Mouse (Mus musculus) MEL-GATA-1-ER (cell line): Measurements from ENCODE around the gene Gm21905.

ENCODE experiments used
- DNase-seq: peaks from one replicate; pipeline ENCODE4 v3.0.0-alpha.2; 2012; ENCODE audit warnings: low read depth; ENCODE audit errors: extremely low read depth

Gene Gm21905

DNA sequence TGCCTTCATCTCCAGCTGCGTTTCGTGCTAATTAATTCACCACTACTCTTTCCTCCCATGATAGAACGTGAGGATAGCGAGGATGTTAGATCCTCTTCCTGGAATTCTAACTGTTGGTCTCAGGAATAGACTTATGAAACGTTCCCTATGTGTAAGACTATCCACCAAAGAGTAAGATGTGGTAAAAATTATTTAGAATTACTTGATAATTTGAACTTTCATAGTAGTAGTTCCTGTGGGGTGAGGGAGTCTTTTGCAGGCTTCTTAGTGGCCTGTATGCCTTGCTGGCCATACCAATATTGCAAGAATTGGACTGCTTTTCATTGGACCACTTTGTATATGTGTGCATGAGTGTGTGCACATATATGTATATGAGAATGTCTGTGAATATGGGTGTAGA lies at the start of gene Gm21905:
Gm21905 (minus strand) TSS at position 101 of the 400 bp plus-strand sequence.
- no peak for DNase-seq

DNA sequence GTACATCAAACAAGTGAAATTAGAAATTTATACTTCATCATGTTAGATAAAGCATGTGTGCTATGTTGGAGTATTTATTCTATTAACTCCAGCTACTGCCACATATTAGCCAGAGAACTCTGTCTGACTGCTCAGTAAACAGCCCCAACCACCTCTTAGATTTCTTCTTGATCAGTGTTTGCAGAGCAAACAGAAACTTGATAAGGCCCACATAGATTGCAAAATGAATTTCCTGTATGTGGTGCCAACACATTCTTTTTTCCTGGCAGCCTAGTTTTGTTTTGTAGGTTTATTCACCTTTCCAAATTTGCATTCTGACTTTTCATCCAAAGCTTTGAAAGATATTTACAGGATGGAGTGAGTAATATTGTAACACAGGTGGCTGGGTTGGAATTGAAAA lies 44.2 kb upstream of the Gm21905 start:
- no peak for DNase-seq

- DNase-seq = no peak
These were observed 35.8 kb upstream of the Gm21905 start for GRCm38 (mm10) chr5:67981946-67982526.

- DNase-seq = no peak
These were observed 23.3 kb upstream of the Gm21905 start for GRCm38 (mm10) chr5:67969536-67969935.

- no peak for DNase-seq
These were observed 15.7 kb upstream of the Gm21905 start for GRCm38 (mm10) chr5:67961708-67962629.

DNA sequence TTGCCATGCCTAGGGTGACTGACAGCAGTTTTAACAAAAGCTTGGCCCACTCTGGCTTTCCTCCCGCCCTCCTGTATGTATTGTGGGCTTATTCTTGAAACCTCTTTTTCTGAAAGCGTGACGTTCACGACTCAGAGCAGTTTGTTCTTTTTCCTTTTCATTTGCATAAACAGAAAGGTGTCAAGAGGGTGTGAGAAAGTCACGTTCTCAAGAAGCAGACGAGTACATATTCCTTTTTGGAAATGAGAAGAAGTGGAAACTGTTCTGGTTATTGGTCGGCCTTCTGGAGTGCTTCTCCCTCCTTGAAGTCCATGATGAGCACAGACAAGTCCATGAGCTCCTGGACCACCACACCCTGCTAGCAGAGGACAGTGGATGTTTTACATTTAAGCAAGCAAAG lies 9.3 kb upstream of the Gm21905 start:
- no peak for DNase-seq

DNA sequence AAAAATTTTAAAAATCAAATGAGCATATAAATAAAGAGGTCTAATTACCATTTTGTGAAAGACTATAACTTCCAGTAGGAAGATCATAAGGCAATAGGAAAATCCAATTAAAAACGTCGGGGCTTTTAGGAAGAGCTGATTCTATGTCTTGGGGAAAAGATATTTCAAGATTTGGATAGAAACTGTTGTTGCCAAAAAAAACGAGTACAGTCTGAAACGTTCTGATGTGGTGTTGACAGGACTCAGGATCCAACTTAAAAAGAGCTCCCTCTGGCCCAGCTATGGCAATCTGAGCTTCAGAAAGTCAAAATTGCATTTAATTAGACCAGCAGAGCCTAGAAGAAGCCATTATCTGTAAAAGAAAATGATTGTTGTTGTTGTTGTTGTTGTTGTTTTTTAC lies 7.9 kb upstream of the Gm21905 start:
- DNase-seq = no peak

- DNase-seq = no peak
These were observed 1.9 kb upstream of the Gm21905 start for GRCm38 (mm10) chr5:67948074-67948473.

DNA sequence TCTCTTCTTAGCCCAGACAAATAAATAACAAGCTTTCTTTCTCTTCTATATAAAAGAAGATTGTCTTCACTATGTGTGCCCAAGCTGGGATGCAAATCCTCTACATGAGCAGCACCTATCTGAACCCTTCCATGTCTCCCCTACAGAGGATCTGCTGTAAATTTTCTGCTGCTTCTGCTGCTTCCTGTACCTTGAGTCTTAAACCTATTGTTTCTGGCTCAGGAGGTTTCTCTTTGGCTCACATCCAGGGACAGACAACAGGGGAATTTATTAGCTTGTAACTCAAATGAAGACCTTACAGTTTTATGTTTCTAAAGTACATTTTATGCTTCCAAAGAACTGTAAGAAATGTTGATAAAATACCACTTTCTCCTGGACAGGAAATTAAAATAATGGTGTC lies 785 bp upstream of the Gm21905 start:
- DNase-seq = no peak

- DNase-seq = no peak
These were observed 2.0 kb downstream of the Gm21905 start for GRCm38 (mm10) chr5:67944074-67944785.

DNA sequence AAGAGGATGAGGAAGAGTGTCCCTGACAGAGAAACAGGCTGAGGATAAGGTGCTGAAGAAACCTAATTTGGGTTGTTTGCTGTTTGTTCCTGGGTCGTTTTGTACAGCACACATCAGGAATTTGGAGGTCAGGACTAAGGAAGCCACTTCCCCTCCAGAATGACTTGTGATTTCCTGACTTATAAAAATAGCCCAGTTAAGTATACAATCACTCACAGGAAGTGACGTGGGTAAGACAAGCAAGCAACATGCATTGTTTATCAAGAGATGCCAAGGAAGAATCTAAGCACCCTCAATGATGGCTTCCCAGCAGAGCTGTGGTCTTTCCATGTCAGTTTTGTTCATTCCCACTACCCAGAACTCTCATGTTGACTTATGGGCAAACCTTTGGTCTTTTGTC lies 3.0 kb downstream of the Gm21905 start:
- no peak for DNase-seq

GRCm38 (mm10) chr5:67941369-67941768 lies 4.9 kb downstream of the Gm21905 start, which contains the start of gene Gm5108:
Gene Gm5108 (plus strand): TSS chr5:67941669.
- no peak for DNase-seq

DNA sequence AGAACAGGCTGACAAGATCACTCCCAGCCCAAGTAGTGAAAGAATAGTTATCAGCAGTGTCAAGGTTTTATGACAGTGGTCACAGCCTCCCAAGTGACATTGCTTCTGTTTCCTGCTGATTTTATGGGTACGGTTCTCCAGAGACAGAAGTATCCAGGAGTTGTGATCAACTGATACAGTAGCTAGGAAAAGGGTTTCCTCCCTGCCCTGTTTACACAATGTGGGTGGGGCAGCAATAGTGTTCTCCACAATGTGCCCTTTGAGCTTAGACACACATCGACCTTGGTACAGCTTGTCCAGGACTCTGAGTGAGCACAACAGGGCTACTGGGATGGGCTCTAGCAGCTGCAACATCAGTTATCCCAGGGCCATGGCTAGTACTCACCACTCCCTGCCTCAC lies 14.6 kb downstream of the Gm21905 start:
- DNase-seq = peak; percentile 89

DNA sequence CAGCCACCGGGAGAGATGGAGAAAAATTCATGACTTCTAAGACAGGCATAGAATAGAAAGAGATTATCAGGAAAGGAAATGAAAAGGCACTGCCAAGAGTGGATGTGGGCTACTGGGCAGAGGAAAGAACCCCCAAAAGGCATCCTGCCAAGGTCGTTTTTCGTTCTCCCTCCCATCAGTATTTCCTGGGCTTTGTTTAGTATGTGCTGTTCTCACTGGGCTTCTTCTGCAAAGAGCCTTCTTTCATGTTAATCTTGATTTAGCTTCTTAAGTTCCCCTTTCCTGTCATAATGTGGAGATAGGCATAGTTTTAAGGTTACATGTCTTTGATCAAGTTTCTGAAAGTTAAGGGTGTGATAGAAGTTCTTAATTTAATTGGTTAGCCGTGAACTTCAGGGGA lies 15.6 kb downstream of the Gm21905 start:
- DNase-seq = peak; percentile 79

GRCm38 (mm10) chr5:67904555-67904954 lies 41.7 kb downstream of the Gm21905 start:
- DNase-seq = no peak

- no peak for DNase-seq
These were observed 47.3 kb downstream of the Gm21905 start for GRCm38 (mm10) chr5:67898921-67899320.

DNA sequence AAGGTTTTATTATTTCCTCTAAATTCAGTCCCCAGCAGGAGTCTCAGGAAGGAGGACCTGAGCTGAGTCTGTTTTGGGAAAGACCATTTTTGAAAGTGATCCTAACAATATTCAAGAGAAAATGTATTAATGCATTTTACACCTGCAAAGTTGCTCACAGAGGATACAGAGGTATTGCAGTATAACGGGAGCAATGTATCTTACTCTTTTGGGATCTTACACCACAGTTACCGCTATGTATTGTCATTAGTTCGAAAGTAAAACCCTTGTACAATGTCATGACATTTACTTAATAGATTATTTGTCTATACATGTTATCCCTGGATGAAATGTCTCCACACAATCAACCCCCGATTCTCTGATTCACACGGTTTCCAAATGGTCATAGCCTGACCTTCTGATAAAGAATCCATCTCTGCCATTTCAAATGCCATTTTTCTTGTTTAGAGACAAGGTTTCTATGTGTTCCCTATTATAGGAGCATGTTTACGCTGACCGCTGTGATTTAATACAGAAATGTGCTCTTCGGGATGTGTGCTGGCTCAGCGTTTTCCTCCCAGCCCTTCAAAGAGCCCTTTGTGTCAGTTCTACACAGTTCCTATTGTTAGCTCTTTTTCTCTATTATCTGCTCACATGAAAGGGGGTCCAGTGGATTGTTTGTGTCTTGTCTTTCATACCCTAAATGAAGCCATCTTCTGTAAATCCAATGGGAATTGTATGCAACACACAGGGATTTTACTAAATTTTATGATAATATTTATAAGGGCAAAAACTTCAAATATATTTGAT lies 61.6 kb downstream of the Gm21905 start:
- DNase-seq = no peak

DNA sequence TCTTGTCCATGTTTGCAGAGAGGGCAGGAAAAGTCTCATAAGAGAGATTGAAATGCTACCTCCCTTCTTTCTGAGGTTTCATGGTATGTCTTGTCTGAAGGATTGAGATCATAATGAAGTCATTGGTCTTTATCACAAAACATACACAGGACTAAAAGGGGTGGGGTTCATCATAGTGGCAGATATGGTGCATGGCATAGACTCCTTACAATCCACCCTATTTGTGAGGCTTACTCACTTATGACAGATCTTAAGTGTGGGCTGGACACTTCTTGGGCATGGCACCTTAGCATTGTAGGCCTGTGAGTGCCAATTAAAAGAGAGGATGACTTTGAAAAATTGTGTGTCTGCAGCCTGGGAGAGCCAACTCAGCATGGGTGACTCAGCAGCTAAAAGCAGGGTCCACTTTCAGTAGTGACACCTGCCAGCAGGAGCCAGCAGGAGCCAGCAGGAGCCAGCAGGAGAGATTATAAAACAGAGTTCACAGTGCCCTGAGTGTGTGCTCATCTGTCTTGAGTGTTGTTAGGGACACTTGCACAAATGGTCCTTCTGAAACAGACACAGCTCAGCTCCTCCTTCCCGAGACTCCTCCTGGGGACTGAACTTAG lies 62.6 kb downstream of the Gm21905 start:
- DNase-seq = no peak
